Mouse (Mus musculus) embryonic facial prominence, embryonic 12.5 days (tissue): ENCODE measurements around the gene Acadl. TPM values are rescaled to one million over a fixed set of nuclear protein-coding genes. Genes with fewer than 3 reads are reported as not detected.

Experiments
- ATAC-seq: fragments of 200-750 bp; cut with Nextera tagmentation; 2 replicates; pipeline ENCODE4 v1.8.0; 2017; ENCODE audit not compliant: insufficient number of reproducible peaks, insufficient read depth, low FRiP score, low TSS enrichment
- H3K27ac ChIP-seq: fragments of 300-500 bp; sonication (generic); 2 replicates; pipeline ENCODE4 v1.5.1; 2016; ENCODE audit warnings: mild to moderate bottlenecking
- H3K27me3 ChIP-seq: fragments of 300-500 bp; sonication (generic); 2 replicates; pipeline ENCODE4 v1.6.1; 2016; ENCODE audit warnings: mild to moderate bottlenecking, moderate library complexity
- H3K36me3 ChIP-seq: fragments of 300-500 bp; sonication (generic); 2 replicates; pipeline ENCODE4 v1.6.1; 2016; ENCODE audit warnings: mild to moderate bottlenecking
- H3K4me1 ChIP-seq: fragments of 300-500 bp; sonication (generic); 2 replicates; pipeline ENCODE4 v1.6.1; 2016
- H3K4me2 ChIP-seq: fragments of 300-500 bp; sonication (generic); replicated peaks from 2 replicates; pipeline ENCODE4 v1.6.1; 2016; ENCODE audit warnings: mild to moderate bottlenecking, moderate library complexity
- H3K4me3 ChIP-seq: fragments of 300-500 bp; sonication (generic); 2 replicates; pipeline ENCODE4 v1.5.1; 2016; ENCODE audit warnings: mild to moderate bottlenecking
- H3K9ac ChIP-seq: fragments of 300-500 bp; sonication (generic); 2 replicates; pipeline ENCODE4 v1.6.1; 2016; ENCODE audit warnings: mild to moderate bottlenecking, moderate library complexity
- H3K9me3 ChIP-seq: fragments of 300-500 bp; sonication (generic); 2 replicates; pipeline ENCODE4 v1.6.1; 2016; ENCODE audit warnings: mild to moderate bottlenecking, moderate library complexity
- WGBS: fragments of 180-500 bp; shearing (Covaris S2); methylation state at CpG from one replicate; pipeline ENCODE4 v1.1.7; 2016; 5-methylcytosine and 5-hydroxymethylcytosine counted together
- polyA plus RNA-seq: library from polyadenylated mRNA; unstranded; fragments of >200 nt; fragmentation: Nextera tagmentation; extraction: Ambion mirVana; gene quantifications from 2 replicates; pipeline ENCODE4 v1.2.1, GENCODE M21; 2016

Gene Acadl
- 53.9 and 58.6 TPM in 2 replicates for polyA plus RNA-seq

DNA sequence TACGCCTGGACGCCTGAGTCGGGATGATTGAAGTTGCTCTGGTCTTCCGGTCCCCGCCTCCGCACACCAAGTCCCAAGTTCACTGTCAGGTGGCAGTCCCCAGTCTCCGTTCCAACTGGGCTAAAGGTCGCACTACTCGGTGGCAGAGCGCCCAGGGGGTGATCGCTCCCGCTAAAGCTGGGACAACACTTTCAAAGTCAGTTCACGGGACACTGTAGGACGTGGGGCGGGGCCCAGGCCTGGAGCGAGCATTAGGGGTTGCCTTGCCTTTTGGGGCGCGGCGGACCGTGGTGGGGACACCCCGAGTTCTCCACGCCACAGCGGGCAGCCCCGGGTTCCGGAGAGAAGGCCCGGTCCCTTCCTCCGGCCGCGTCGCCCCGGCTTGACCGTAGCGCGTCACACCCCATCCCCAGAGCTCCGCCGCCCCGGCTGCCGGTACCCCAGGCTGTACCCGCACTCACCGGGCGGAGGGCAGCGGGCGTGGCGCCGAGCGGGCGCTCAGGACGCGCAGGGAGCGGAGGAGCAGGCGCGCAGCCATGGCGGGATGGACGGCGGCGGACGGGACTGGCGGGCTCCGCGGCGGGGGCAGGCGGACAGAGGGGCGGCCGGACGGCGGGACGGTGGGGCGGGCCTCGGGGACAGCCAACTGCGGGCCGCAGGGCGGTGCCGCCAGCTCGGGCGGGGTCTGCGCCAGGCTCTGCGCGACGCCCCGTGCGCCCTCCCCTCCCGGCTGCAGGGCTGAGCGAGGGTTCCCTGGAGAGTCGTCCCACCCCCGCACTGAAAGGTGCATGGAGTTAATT is at the start of gene Acadl:
TSS of gene Acadl (minus strand) at position 566 of the 800 bp plus-strand sequence.
- H3K4me1 ChIP-seq: no peaks in the 10 kb centered on the region
- no peaks in the 10 kb centered on the region for H3K27me3 ChIP-seq
- H3K4me2 ChIP-seq: peak within 1 kb of the TSS; percentile 68
- peak within 1 kb of the TSS; percentile 73 for H3K4me3 ChIP-seq
- H3K9ac ChIP-seq: peak within 1 kb of the TSS; percentile 72
- ATAC-seq: peak; percentile 91
- H3K36me3 ChIP-seq: 0 out of 2 replicates have a peak, but pooled peaks cover under 1% of the 10 kb centered on the region
- H3K27ac ChIP-seq: 0 out of 2 replicates have a peak within 1 kb of the TSS, but pooled peaks have one; percentile 46
- H3K9me3 ChIP-seq: no peaks in the 10 kb centered on the region
- under 1% methylated on average over 66 of the region's 85 CpGs for WGBS

DNA sequence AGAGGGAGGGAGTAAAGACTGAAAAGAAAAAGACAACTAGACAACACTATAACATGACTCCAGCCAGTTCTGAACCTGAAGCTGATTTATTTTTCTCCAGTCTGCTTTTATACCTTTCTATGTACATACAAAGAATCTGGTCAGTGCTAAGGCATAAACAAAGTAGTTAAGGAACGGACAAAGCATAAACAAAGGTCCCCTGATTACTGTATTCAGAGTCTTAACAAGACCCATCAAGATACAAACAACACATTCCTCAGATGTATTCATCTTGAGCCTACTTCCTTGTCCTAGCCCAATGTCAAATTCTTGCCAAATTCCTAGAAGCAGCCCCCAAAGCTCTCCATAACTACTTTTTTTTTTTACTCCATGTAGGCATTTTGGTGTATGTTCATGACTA is 49.2 kb upstream of the Acadl start:
- H3K4me3 ChIP-seq: no peak overlapping the region
- H3K4me2 ChIP-seq: no peak overlapping the region
- H3K9ac ChIP-seq: no peak overlapping the region
- H3K4me1 ChIP-seq: no peaks in the 10 kb centered on the region
- H3K9me3 ChIP-seq: no peaks in the 10 kb centered on the region
- ATAC-seq: no peak
- WGBS: 83% methylated on average over 1 of the region's 1 CpGs
- H3K27ac ChIP-seq: no peak overlapping the region
- H3K36me3 ChIP-seq: no peaks in the 10 kb centered on the region
- no peaks in the 10 kb centered on the region for H3K27me3 ChIP-seq

DNA sequence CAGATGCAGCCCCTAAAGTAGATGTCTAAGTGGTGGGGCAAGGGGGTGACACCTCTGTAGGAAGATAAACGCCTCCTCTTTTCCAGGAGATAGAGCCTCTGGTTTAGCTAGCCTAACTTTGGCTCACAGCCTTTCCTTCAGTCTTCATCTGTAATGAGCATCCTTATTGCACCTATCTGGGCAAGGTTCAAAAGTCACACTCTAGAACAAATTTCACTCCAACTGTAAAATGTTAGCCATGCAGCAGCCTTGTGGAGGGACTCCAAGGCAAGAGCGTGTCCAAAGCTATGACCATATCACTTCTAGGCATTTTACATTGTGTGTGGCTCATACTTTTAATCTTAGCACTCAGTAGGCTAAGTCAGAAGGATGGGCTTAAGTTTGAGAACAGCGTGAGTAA is 39.5 kb upstream of the Acadl start:
- ATAC-seq: no peak
- Histone ChIP-seq H3K36me3 (no peaks in the 10 kb centered on the region), H3K27ac (no peak overlapping the region), H3K9me3 (no peaks in the 10 kb centered on the region), H3K4me1 (no peaks in the 10 kb centered on the region), H3K9ac (no peak overlapping the region), H3K27me3 (no peaks in the 10 kb centered on the region), H3K4me3 (no peak overlapping the region), H3K4me2 (no peak overlapping the region)
- 89% methylated on average over 3 of the region's 3 CpGs for WGBS

DNA sequence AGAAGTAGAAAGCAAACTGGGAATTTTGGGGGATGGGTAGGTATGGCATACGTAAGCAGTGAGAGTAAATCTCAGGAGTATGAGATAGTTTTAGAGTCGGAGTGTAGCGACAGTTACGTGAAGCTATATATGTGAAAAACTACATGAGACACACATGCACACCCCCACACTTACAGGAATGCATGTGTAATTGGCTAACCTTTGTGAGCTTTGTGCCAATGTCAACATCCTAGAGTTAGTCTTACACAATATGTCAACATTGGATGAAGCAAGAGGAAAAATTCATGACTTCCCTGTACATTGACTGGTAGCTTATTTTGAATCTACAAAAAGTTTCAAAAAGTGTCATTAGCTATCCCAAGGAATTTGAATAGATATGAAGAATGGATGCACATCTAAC is 37.9 kb upstream of the Acadl start:
- no peaks in the 10 kb centered on the region for H3K36me3 ChIP-seq
- H3K9me3 ChIP-seq: no peaks in the 10 kb centered on the region
- WGBS: 92% methylated on average over 4 of the region's 4 CpGs
- ATAC-seq: no peak
- no peak overlapping the region for H3K4me2 ChIP-seq
- no peak overlapping the region for H3K9ac ChIP-seq
- H3K27me3 ChIP-seq: no peaks in the 10 kb centered on the region
- H3K4me1 ChIP-seq: 0 out of 2 replicates have a peak, but pooled peaks cover 4% of the 10 kb centered on the region
- no peak overlapping the region for H3K27ac ChIP-seq
- H3K4me3 ChIP-seq: no peak overlapping the region

DNA sequence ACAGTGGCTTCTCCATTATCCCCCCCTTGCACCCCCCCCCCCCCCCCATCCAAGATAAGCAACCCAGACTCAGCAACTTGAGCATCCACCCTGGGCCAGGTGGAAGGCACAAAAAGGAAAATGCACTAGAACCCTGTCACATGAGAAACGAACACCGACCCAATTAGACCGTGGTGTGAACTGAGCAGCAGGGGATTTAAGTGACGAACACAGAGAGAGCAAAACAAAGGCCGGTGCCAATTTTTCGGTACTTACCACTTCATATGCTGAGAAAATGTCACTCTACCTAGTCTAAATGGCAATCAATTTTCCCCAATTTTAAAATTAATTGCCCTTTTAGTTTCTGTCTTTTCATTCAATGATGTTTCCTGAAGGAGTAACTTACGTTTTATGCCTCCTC is 35.2 kb upstream of the Acadl start:
- no peaks in the 10 kb centered on the region for H3K36me3 ChIP-seq
- H3K4me1 ChIP-seq: 0 out of 2 replicates have a peak, but pooled peaks cover 4% of the 10 kb centered on the region
- H3K27ac ChIP-seq: no peak overlapping the region
- WGBS: 61% methylated on average over 7 of the region's 7 CpGs
- no peaks in the 10 kb centered on the region for H3K9me3 ChIP-seq
- ATAC-seq: no peak
- no peak overlapping the region for H3K4me3 ChIP-seq
- H3K4me2 ChIP-seq: no peak overlapping the region
- no peak overlapping the region for H3K9ac ChIP-seq
- no peaks in the 10 kb centered on the region for H3K27me3 ChIP-seq

DNA sequence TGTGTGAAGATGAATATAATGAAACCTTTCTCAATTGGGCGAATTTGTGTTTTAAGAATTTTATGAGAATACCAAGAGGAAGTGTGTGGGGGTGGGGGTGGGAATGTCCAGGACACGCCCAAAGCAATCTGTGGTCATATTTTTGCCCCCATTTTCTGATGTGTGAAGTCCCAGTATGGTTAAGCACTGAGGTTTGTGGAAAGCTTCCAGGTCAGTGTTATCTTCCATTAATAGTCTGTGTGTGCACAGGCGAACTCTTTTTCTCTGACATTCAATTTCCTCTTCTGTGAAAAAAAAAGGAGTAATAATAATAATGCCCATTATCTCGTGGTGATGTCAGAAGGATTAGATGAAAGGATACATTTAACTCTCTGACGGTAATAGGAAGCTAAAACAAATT is 33.5 kb upstream of the Acadl start:
- Histone ChIP-seq H3K27me3 (no peaks in the 10 kb centered on the region), H3K9me3 (no peaks in the 10 kb centered on the region), H3K4me3 (no peak overlapping the region), H3K36me3 (no peaks in the 10 kb centered on the region), H3K27ac (no peak overlapping the region), H3K4me2 (0 out of 2 replicates have a peak overlapping the region, but pooled peaks have one; percentile 19), H3K4me1 (0 out of 2 replicates have a peak, but pooled peaks cover 4% of the 10 kb centered on the region), H3K9ac (no peak overlapping the region)
- peak; percentile 77 for ATAC-seq
- WGBS: 53% methylated on average over 5 of the region's 5 CpGs

DNA sequence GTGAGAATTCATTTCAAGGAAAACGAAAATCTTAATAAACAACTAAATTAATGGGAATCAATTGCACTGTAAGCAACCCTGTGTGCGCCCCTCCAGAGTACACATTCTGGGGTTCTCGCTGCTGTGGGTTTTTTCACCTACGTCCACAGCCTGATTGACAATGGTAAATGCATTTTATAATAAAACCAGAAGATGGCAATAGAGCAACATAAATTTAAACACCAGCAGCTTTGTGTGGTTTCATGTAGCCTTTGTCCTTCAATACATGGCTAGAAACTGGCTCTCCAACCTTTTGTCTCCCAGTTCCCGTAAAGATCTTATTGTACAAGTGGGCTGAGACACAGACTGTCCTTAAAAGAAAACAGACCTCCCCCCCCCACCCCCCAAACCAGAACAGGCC is 33.0 kb upstream of the Acadl start:
- 0 out of 2 replicates have a peak, but pooled peaks cover 4% of the 10 kb centered on the region for H3K4me1 ChIP-seq
- ATAC-seq: peak; percentile 67
- H3K27me3 ChIP-seq: no peaks in the 10 kb centered on the region
- WGBS: 40% methylated on average over 5 of the region's 5 CpGs
- no peak overlapping the region for H3K9ac ChIP-seq
- peak overlapping the region; percentile 19; the same call in 1 of the 2 replicates for H3K4me2 ChIP-seq
- no peak overlapping the region for H3K4me3 ChIP-seq
- no peak overlapping the region for H3K27ac ChIP-seq
- no peaks in the 10 kb centered on the region for H3K36me3 ChIP-seq
- H3K9me3 ChIP-seq: no peaks in the 10 kb centered on the region

DNA sequence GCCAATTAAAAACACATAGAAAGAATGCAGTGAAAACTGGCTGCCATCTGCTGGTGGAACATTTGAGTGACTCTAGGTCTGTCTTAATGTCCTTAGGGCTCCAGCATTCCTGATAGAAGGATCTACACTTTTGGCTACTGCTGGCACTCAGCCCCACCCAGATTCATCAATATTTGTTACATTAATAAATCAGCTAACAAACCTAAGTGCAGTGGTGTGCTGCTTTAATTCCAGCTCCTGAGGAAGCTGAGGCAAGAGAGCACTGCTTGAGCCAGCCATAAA is 32.7 kb upstream of the Acadl start:
- Histone ChIP-seq H3K4me3 (no peak overlapping the region), H3K4me1 (0 out of 2 replicates have a peak, but pooled peaks cover 4% of the 10 kb centered on the region), H3K9ac (no peak overlapping the region), H3K36me3 (no peaks in the 10 kb centered on the region), H3K4me2 (peak overlapping the region; percentile 19; the same call in 1 of the 2 replicates), H3K27ac (no peak overlapping the region), H3K27me3 (no peaks in the 10 kb centered on the region), H3K9me3 (no peaks in the 10 kb centered on the region)
- ATAC-seq: peak; percentile 60; the same call in 1 of the 2 replicates

DNA sequence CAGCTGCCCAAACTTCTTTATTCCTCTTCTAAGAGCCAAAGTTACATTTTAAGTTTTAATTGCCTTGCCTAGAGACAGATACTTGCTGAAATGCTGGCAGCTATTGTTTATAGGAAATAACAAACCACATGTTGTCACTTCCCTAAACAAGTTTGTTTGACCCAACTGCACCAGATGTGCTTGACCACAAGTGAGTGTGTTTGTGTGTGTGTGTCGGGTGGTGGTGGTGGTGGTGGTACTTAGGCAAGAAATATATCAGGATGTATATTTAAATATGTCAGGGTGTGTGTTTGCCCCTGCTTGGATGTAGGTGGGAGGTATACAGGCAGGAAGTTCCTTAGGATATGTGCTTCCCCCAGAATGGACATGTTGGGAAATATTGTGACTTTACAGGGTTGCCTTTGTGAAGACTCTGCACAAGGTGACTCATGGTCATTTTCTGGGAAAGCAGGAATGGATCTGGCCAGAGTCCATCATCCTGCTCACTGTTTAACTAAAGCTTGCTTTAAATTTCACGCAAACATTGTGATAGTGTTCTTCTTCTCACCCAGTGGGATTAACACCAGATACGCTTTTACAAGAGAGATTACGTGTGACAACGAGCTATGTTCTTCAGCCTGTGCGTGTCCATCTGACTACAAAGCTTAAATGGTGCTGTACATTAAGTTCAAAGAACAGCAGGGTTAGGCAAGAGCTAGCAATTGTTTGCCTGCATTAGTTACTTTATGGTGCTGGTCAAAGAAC is 32.2 kb upstream of the Acadl start:
- no peaks in the 10 kb centered on the region for H3K9me3 ChIP-seq
- ATAC-seq: 0 out of 2 replicates have a peak, but pooled peaks have one; percentile 28
- H3K4me3 ChIP-seq: no peak overlapping the region
- H3K4me2 ChIP-seq: no peak overlapping the region
- H3K4me1 ChIP-seq: 0 out of 2 replicates have a peak, but pooled peaks cover 4% of the 10 kb centered on the region
- H3K36me3 ChIP-seq: no peaks in the 10 kb centered on the region
- H3K27ac ChIP-seq: no peak overlapping the region
- H3K9ac ChIP-seq: no peak overlapping the region
- 79% methylated on average over 6 of the region's 6 CpGs for WGBS
- no peaks in the 10 kb centered on the region for H3K27me3 ChIP-seq

DNA sequence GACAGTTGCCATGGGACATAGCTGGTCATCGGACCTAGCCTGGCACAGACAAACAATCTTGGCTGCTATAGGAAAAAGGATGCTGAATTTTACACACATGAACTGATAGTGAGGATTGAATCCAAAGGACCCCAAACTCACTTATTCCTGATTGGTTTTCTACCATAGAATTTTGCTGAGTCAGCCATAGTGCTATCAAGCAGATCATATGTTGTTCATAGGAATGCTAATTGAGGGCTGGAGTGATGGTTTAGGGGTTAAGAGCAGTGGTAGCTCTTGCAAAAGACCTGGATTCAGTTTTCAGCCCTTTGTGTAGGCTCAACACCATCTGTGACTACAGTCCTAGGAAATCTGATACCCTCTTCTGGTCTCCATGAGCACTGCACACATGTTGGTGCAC is 24.1 kb upstream of the Acadl start:
- H3K9me3 ChIP-seq: no peaks in the 10 kb centered on the region

DNA sequence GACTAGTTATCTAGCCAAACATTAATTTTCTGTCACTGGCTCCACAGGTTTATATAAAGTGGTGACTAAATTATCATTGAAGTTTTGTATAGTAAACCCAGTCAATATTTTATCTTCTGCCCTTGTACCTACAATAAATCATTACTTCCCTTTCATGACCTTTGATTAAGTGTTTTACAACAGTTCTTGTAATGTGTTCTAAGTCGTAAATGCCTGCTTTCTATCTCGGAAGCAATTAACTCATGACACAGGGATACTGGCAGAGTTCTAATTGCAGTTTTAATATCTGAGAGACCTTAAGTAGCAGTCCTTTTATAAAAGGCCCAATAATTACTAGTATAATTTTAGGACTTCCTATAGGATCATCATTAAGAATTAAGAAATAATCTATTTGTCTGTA is 17.1 kb upstream of the Acadl start:
- Histone ChIP-seq H3K4me2 (no peak overlapping the region), H3K4me1 (no peaks in the 10 kb centered on the region), H3K9me3 (no peaks in the 10 kb centered on the region), H3K4me3 (no peak overlapping the region), H3K36me3 (no peaks in the 10 kb centered on the region), H3K27ac (no peak overlapping the region), H3K27me3 (no peaks in the 10 kb centered on the region), H3K9ac (no peak overlapping the region)
- 93% methylated on average over 2 of the region's 2 CpGs for WGBS
- no peak for ATAC-seq

More for the DNA sequence above, 24.1 kb upstream of the Acadl start:
- Histone ChIP-seq H3K9ac (no peak overlapping the region), H3K36me3 (no peaks in the 10 kb centered on the region), H3K4me1 (no peaks in the 10 kb centered on the region), H3K4me3 (no peak overlapping the region), H3K27ac (no peak overlapping the region), H3K27me3 (no peaks in the 10 kb centered on the region), H3K4me2 (no peak overlapping the region)
- 93% methylated on average over 1 of the region's 1 CpGs for WGBS
- no peak for ATAC-seq

DNA sequence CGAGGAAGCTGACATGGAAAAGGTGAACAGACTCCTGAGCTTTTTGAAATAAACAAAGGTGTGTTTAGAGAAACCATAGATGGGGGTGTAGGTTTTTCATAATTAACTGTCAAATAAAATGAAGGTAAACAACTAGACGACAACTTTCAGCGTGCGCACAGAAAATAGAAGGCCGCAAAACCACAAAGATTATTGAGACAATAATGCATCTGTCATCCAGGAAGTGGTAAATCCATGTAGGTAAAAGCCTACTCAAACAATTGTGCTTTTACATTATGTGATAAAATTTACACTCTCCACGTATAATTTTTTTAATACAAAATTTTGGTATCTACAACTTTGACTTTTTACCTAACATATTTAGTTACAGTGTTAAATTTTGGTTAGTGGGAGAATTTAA is 11.7 kb upstream of the Acadl start:
- Histone ChIP-seq H3K36me3 (no peaks in the 10 kb centered on the region), H3K4me1 (no peaks in the 10 kb centered on the region), H3K27me3 (no peaks in the 10 kb centered on the region), H3K9ac (no peak overlapping the region), H3K9me3 (no peaks in the 10 kb centered on the region), H3K27ac (no peak overlapping the region), H3K4me3 (no peak overlapping the region), H3K4me2 (no peak overlapping the region)
- ATAC-seq: no peak
- 92% methylated on average over 6 of the region's 6 CpGs for WGBS
